Mouse (Mus musculus): ENCODE data around the gene Aqp12.

DNA sequence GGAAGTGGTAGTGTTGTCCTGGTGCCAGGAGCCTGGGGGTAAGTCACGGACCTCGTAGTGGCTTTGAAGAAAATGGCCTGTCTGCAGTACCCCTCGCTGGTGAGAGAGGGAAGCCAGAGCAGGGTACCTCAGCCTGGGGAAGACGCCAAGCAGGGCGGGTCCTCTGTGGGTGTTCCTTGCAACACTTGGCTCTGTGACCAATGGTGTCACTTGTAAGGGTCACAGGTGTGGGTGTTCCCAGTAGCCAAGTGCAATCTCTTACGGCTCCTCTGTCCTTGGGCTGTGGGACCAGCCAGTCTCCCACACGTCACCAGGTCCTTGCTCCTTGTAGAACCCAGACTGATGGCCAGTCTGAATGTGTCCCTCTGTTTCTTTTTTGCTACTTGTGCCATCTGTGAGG lies at the start of gene Aqp12:
- TF ChIP-seq EP300 (IDR thresholded peaks at IDR 0.05; ENCODE audit: low read depth) (no peak), CTCF (IDR thresholded peaks at IDR 0.05; ENCODE audit: low read depth) (no peak)

Data from heart, postnatal 0 days (tissue).